Mouse (Mus musculus) kidney, adult 2 months (tissue): ENCODE measurements at regions not wholly inside any gene's neighbourhood (a gene's known extent, or its start where the extent isn't known, plus 50 kb on each side); places are given as distances from the start of the nearest gene placed in this dataset.

ENCODE experiments used
- CTCF ChIP-seq: fragments of 200-500 bp; conservative IDR thresholded peaks from 2 replicates; pipeline ENCODE4 v1.5.1; 2011; ENCODE audit warnings: low read depth, mild to moderate bottlenecking, control low read depth, low read length, moderate library complexity, mixed read lengths; ENCODE audit not compliant: insufficient read depth, insufficient read length
- POLR2A ChIP-seq: fragments of 200-500 bp; IDR thresholded peaks from one replicate; pipeline ENCODE4 v1.6.1; 2011; ENCODE audit warnings: low read depth, low read length, control low read depth

DNA sequence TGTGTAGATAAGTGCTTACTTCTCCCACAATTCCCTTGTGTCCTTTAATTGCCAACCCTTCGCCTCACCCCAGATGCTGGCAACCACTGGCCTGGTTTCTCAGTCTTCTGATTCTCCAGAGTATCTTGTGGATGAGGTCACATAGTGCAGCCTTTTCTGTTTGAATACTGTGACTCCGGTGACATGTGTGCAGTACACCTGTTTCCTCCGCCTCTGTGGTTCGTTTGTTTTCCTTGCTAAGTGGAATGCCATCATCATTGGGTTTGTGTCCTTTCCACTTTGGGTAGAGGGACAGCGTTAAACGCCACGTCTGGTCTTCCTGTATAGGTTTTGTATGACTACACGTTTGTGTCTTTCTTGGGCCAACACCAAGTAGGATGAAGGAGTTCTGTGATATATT is 224.9 kb downstream of the Pmp22 start:
- TF ChIP-seq CTCF (no peak), POLR2A (no peak)
